Comparison of ENCODE assay signal across 13 mouse cellular contexts in the genomic region with DNA sequence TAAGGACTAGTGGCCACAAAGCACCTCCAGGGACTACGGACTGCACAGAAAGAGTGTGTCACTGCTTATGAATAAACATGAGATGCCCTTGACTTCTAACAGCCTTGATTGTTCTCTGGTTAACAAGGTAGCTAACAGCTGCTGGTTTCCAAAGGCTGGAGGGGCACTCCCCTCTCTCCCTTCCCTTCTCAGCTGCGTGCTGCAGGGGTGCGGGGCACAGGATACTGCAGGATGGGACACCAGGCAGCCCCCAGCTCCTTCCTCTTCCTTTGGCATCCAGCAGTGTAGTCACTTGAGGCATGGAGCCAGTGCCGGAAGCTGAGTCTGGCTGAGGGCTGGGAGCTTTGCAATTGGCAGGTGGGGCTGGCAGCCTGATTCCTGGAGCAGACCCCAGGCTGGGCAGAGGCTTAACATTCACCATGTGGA.
A peak's percentile ranks its signal among the peaks of the same experiment; 100 is the strongest.
DNase-seq lines count a peak whose midpoint lies in the region; ATAC-seq lines count a peak whose summit lies in the region.
"Had no signal": no experiment of that assay in that cellular context is flagged by ENCODE, and none has a peak within 500 bp of the region (broad histone marks: within the 10 kb centered on the region; RNA-seq: fewer than 3 reads in every experiment).

No protein-coding gene starts in this region.

- peak overlapping the region; percentile 42; the same call in 1 of the 2 replicates for H3K27ac ChIP-seq in hindbrain, embryonic 15.5 days (replicated peaks)
- peak overlapping the region; percentile 10; the same call in 1 of the 2 replicates for H3K27ac ChIP-seq in neural tube, embryonic 14.5 days (ENCODE audit: low read depth, low read length)
- H3K27ac ChIP-seq: limb, embryonic 13.5 days had no signal

- DNase-seq in frontal cortex, postnatal 36 days (ENCODE audit: low spot score in 2 of 2) = no peak
- peak; percentile 40 for DNase-seq in retina, postnatal 1 day
- DNase-seq in retina, embryonic 14.5 days (ENCODE audit: low spot score) = no peak
- DNase-seq in right cerebral cortex, adult 18-20 months = no peak
- no peak for DNase-seq in thymus, postnatal 14 days
- DNase-seq: adrenal gland, adult 2 months; cerebellum, adult 2 months; gastrocnemius, postnatal 14 days; lung, postnatal 4 days had no signal

- H3K4me2 ChIP-seq in hindbrain, embryonic 15.5 days = no peak overlapping the region
- H3K4me2 ChIP-seq in neural tube, embryonic 14.5 days (ENCODE audit: low read depth, low read length) = no peak overlapping the region
- H3K4me2 ChIP-seq: limb, embryonic 13.5 days had no signal

- 0 out of 2 replicates have a peak, but pooled peaks have one; percentile 43 for ATAC-seq in frontal cortex, adult (ENCODE audit: low TSS enrichment)
- peak; percentile 80 for ATAC-seq in hindbrain, embryonic 15.5 days (ENCODE audit: low FRiP score, low read depth)
- peak; percentile 69 for ATAC-seq in neural tube, embryonic 14.5 days (ENCODE audit: low read depth)

- peaks cover 20% of the 10 kb centered on the region for H3K4me1 ChIP-seq in hindbrain, embryonic 15.5 days (replicated peaks)
- peaks cover 9% of the 10 kb centered on the region for H3K4me1 ChIP-seq in neural tube, embryonic 14.5 days (ENCODE audit: control insufficient read depth, insufficient read depth, low read length)
- H3K4me1 ChIP-seq: limb, embryonic 13.5 days had no signal

- H3K27me3 ChIP-seq in hindbrain, embryonic 15.5 days = no peaks in the 10 kb centered on the region
- H3K27me3 ChIP-seq in neural tube, embryonic 14.5 days (ENCODE audit: control insufficient read depth, insufficient read depth, low read length) = no peaks in the 10 kb centered on the region
- H3K27me3 ChIP-seq: limb, embryonic 13.5 days had no signal

- no peak overlapping the region for H3K9ac ChIP-seq in hindbrain, embryonic 15.5 days
- H3K9ac ChIP-seq in neural tube, embryonic 14.5 days (replicated peaks; ENCODE audit: low read depth, low read length) = no peak overlapping the region
- H3K9ac ChIP-seq: limb, embryonic 13.5 days had no signal

- no peak overlapping the region for H3K4me3 ChIP-seq in hindbrain, embryonic 15.5 days
- no peak overlapping the region for H3K4me3 ChIP-seq in neural tube, embryonic 14.5 days (ENCODE audit: low read depth, low read length)
- H3K4me3 ChIP-seq: limb, embryonic 13.5 days had no signal

- WGBS in hindbrain, embryonic 15.5 days = 1% methylated on average over 4 of the region's 4 CpGs
- WGBS in neural tube, embryonic 14.5 days = 7% methylated on average over 4 of the region's 4 CpGs

- H3K36me3 ChIP-seq in hindbrain, embryonic 15.5 days = no peaks in the 10 kb centered on the region
- H3K36me3 ChIP-seq in neural tube, embryonic 14.5 days (ENCODE audit: control insufficient read depth, insufficient read depth, low read length) = no peaks in the 10 kb centered on the region
- H3K36me3 ChIP-seq: limb, embryonic 13.5 days had no signal

- no peaks in the 10 kb centered on the region for H3K9me3 ChIP-seq in hindbrain, embryonic 15.5 days
- H3K9me3 ChIP-seq in neural tube, embryonic 14.5 days (ENCODE audit: control insufficient read depth, low read length) = no peaks in the 10 kb centered on the region
- H3K9me3 ChIP-seq: limb, embryonic 13.5 days had no signal
